Mouse (Mus musculus): Measurements from ENCODE around the gene Klf9.

Klf9 gene

DNA sequence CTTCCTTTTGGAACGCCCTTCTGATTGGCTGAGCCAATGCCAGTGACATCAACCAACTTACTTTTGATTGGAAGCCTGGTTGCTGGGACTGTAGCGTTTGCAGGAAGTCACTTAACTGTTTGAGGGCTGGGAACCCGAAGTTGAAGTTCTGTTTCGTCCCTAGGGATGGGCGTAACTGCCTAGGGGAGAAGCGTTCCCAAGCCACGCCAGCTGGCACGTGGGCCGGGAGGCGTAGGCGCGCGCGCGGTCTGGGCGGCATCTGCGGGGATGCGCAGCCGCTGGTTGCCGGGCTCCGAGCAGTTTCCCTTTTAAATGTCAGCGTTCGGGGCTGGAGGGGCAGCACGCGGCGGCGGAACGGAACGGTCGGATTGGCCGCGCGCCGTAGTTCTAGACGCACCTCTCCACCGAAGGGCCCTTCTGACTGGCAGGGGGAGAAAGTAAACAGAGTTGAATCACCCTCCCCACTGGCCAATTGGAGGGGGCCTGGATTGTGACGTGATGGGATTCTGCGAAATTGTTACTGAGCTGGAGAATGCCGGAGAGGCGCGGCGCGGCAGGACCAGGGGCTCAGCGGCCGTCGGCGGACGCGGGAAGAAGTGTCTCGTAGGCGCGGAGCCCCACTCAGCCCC lies at the start of gene Klf9:
TSS of gene Klf9 (plus strand) at position 538 of the 629 bp plus-strand sequence.
- peak; percentile 86 to 88 for DNase-seq (ENCODE audit: low spot score in 2 of 2)

DNA sequence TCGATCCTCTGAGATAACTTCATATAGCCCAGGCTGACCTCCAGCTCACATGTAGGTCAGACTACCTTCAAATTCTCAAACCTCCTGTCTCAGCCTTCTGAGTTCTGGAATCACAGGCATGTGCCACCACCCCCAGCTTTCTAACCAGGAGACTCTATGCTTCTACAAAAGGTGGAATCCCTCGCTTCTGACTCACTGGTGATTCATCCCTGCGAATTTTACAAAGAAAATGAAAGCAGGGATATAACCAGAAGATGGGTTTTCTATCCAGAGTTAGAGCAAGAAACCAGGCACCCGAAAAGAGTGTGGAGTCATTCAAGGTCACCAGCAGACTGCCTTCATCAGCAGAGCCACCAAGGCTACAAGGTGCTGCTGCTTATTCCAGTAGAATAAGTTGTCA lies 49.4 kb upstream of the Klf9 start:
- no peak for DNase-seq (ENCODE audit: low spot score in 2 of 2)

DNA sequence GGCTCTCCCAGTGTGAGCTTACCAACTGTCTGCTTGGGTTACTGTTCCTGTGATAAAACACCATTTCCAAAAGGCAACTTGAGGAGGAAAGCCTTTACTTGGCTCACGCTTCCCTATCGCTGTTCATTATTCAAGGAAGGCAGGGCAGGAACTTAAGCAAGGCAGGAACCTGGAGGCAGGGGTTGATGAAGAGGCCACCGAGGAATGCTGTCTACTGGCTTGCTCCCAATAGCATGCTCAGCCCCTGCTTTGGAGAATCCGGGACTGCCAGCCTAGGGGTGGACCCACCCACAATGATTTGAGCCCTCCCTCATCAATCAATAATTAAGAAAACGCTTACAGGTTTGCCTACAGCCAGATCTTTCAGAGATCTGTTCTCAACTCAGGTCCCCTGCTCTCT lies 47.5 kb upstream of the Klf9 start:
- no peak for DNase-seq (ENCODE audit: low spot score in 2 of 2)

DNA sequence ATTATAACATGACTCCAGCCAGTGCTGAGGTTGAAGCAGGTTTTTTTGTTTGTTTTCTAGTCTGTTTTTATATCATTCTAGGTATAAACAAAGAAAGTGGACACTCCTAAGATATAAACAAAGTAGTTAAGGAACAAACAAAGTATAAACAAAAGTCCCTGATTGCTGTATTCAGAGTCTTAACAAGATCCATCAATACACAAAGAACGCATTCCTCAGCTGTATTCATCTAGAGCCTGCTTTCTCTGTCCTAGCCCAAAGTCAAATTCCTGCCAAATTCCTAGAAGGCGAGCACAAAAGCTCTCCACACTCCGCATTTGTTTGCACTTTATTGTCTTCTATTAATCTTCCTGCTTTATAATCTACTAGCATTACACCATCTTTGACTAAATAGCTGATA lies 46.1 kb upstream of the Klf9 start:
- no peak for DNase-seq (ENCODE audit: low spot score in 2 of 2)

DNA sequence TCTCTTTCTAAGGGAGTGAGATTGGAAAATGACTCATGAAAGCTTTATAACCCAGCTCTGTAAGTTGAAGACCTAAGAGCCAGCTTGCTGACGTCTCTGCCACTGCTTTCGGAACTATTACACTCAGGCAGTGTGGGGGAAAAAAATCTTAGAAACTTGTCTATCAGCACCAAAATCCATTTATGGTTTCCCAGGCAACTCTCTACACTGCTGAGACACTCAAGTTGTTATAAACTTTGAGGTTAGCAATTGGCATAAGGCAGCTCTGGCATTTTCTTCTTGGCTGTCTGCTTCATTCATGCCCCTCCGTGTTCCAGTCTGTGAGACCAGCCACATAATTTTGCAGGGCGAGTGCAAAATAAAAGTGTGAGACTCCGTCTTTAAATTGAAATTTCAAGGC lies 34.2 kb upstream of the Klf9 start:
- no peak for DNase-seq (ENCODE audit: low spot score in 2 of 2)

DNA sequence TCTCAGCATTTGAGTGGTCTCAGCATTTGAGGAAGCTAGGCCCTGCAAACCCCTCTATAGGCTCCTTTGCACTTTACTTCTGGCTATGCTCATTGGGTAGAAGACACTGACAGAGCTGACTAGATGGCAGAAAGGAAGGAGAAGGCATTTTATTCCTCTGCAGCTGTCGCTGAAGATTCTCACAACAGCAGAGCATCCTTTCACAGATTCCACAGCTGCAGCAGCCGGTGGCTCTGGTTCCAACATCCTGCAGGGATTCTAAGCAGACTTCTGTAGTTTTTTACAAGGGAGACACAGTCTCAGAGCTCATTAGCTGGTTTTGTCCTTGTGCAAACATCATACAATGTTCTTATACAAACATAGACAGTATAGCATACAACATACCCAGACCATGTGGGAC lies 33.7 kb upstream of the Klf9 start:
- no peak for DNase-seq (ENCODE audit: low spot score in 2 of 2)

DNA sequence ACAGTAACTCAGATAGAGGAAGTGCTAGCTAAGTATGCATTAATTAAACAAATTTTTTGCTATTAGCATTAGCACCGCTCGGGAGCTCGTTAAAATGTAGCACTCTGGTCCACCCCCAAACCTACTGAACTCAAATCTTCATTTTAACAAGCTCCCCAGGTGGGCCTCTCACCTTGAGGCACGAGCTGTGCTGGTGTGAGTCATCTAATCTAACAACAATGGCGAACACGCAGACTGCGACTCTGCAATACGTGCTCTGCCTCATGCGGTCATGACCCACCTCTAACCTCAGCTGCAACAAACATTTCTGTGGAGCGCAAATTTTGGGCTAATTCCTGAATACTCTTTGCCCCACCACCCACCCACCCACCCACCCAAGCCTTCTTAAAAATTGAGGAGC lies 19.2 kb upstream of the Klf9 start:
- DNase-seq (ENCODE audit: low spot score in 2 of 2): no peak

DNA sequence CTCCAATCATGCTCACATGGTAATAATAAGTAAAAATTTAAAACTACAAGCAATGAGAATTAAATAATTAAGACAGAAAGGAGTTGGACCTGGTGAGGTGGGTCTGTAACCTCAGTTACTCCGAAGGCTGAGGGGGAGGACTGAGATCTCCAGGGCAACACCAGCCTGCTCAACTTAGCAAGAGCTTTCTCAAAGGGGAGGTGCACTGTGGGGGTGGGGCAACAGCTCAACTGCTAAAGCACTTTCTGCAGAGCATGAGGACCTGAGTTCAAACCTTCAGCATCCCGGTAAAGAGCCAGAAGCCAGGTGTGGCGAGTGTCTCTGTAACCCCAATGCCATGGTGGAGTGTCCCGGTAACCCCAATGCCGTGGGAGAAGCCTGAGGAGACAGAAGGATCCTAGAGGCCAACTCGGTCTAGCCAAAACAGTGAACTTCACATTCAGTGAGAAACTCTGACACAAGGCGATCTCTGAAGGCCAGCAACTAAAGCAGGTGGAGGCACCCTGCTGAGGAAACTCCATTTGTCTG lies 16.9 kb upstream of the Klf9 start:
- DNase-seq (ENCODE audit: low spot score in 2 of 2): no peak

DNA sequence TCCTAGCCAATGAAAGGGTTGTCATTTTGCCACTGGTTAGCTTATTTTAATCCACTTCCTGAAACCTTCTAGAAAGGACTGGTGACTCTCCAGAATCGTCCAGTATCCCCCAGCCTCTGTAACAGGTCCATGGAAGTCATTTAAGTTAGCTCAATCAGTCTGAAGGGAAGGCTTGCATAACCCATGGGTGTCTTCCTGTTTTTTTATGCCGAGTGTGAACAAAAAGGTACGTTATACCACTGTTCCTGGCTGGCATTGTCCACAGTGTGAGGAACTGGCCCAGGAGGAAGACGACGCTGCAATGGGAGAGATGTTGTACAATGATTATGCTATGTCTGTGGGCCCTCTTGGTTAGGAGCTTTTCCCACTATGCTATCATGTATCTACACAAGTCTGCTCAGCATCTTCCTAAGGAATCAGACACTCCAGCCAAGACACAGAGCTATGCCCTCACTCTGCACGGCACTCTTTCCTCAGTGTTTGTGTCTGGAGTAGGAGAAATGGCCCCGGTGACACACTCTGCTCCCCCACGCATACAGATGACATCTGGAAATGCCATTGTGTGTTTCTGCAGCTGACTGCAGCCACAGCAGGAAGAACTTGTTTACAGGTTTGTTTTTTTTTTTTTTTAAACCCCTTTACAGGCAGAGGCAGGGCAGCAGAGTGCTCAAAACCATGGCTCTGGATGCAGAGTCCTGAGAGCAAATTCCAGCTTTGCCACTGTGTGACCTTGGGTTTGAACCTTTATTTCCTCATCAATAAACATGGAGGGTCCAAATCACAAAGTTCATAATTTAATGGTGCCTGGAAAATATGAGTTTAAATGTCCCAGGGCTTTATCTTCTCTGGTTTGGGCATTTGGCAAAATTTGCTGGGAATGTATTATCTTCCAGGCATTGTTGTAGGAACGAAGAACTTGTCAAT lies 15.5 kb upstream of the Klf9 start:
- no peak for DNase-seq (ENCODE audit: low spot score in 2 of 2)

DNA sequence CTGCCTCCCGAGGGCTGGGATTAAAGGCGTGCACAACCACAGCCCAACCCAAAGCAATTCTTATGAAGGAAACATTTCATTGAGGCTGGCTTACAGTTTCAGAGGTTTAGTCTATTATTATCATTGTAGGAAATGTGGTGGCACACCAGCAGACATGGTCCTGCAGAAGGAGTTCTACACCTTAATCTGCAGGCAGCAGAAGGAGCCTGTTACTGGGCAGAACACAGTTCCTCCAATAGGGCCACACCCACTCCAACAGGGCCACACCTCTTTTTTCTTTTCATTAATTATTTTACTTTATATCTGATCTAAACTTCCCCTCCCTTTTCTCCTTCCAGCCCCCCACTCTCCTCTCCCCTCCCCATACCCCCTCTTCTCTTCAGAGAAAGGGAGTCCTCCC lies 11.1 kb upstream of the Klf9 start:
- DNase-seq (ENCODE audit: low spot score in 2 of 2): peak in 1 of 2 experiments; percentile 64

DNA sequence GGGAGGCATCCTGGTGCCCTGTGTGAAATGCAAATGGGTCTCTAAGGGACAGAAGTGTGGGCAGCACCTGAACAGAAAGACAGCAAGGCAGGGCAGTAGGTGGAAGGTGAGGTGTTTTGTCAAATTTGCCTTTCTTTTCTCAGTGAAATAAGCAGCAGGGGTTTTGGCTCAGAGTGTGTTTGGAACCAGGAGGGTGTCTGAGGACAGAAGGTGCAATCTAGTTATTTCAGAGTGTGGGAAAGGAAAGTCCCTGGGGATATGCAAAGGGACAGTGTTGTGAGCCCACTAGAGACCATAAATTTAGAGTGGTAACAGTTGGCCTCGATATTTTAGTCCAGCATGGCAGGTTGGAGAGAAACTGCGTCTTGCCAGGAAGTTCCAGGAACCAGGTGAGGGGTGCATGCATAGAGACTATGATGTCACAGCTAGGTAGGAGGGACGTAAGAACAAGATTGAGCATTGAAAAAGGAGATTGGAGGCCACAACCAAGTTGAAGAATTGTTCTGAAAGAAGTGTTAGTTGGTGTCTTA lies 8.9 kb upstream of the Klf9 start:
- no peak for DNase-seq (ENCODE audit: low spot score in 2 of 2)

DNA sequence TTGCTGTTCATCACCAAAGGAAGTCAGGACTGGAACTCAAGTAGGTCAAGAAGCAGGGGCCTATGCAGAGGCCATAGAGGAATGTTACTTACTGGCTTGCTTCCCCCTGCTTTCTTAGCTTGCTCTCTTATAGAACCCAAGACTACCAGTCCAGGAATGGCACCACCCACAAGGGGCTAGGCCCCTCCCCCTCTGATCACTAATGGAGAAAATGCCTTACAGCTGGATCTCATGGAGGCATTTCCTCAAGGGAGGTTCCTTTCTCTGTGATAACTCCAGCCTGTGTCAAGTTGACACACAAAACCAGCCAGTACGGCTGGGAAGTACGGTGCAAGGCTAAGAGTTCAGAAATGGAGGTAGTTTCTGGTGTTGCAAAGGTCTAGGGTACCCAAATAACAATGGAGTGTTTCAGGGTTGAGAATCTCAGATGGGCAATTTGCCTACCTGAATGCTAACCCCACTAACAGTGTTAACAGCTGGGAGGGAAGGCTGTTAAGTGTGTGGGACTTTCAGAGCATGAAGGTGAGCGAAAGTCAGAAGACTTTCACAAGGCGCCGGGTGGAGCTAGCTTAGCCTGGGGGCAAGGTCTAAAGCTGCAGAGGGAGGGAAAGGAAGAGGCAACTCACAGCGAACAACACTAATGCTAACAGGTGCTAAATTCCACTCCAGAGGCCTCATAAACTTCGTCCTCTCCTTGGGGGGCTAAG lies 8.2 kb upstream of the Klf9 start:
- no peak for DNase-seq (ENCODE audit: low spot score in 2 of 2)

DNA sequence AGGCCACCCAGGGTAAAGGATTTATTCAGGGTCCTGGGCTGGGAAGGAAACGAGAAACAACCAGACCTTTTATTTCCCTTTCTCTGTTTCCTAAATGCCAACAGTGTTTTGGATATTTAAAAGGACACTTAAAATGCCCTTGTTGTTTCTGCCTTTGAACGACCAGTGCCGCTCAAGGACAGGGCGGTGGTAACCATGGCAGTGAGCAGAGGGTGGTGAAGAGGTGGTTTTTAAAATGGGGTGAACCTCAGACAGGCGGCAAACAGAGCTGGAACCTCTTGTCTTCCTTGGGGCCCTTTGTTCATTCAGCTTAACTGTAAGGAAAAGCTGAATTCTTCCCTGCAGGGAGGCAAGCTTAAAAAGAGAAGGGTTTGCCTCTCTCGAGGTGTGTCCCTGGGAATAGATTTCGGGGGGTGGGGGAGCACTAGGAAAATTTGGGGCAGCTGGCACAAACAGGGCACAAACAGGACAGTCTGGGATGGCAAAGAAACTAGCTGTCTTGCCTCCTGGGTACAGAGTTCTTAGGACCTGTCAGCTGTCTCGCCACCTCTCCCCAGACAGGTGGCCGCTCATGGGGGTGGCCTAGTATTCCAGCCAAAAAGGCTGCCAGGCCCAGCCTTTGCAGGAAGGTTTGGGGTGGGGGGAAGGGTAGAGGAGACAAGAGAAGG lies 7.5 kb upstream of the Klf9 start:
- no peak for DNase-seq (ENCODE audit: low spot score in 2 of 2)

DNA sequence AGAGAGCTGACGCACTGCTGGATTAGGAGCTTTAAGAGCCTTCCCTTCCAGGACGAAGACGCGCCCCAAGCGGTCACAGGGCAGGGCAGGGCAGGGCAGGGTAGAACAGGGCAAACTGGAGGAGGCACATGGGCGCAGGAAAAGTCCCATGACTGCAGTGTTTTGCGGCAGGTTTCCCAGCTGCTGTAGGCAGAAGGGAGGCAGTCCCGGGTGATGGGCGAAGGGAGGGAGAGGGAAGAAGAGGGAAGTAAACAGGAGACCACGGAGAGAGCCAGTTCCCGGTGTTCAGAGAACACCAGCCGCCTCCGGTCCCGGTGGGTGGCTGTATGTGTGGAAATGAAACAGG lies 7.0 kb upstream of the Klf9 start:
- DNase-seq (ENCODE audit: low spot score in 2 of 2): peak; percentile 53 to 75

DNA sequence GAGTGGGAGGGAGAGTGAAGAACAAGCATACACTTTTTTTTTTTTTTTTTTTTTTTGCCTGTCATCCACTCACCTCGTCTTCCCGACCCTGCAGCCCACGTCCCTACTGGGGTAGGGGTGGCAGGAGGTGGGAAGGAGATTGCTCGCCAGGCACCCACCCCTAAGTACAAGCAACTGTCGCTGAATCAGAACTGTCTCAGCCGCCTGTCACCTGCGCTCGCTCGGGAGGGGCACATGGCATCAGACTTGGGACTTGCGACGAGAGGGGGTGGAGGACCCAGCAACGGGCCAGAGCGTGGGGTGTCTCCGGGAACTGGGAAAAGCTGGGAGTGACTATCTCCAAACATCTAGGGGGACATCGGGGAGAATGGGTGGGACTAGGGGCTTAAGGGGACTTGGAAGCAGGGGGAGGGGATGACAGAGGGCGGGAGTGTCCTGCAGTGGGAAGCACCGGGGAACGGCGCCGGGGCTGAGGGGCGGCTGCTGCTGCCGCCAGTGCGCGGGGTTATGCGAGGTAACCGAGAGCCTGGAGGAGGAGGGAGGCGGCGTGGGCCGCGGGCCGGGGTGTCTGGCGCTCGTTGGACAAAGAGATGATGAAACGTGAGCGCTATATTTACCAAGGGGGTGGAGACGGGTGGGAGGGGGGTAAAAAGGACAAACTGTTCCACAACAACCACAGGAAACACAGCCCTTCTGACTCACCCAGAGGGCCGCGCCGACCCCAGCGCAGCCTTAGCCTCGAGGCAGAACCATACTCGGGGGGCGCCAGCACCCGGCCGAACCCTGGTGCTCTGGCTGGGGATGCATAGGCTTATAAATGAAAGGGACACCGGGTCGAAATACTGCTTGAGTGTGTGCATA lies 6.4 kb upstream of the Klf9 start:
- DNase-seq (ENCODE audit: low spot score in 2 of 2): peak; percentile 48 to 66

DNA sequence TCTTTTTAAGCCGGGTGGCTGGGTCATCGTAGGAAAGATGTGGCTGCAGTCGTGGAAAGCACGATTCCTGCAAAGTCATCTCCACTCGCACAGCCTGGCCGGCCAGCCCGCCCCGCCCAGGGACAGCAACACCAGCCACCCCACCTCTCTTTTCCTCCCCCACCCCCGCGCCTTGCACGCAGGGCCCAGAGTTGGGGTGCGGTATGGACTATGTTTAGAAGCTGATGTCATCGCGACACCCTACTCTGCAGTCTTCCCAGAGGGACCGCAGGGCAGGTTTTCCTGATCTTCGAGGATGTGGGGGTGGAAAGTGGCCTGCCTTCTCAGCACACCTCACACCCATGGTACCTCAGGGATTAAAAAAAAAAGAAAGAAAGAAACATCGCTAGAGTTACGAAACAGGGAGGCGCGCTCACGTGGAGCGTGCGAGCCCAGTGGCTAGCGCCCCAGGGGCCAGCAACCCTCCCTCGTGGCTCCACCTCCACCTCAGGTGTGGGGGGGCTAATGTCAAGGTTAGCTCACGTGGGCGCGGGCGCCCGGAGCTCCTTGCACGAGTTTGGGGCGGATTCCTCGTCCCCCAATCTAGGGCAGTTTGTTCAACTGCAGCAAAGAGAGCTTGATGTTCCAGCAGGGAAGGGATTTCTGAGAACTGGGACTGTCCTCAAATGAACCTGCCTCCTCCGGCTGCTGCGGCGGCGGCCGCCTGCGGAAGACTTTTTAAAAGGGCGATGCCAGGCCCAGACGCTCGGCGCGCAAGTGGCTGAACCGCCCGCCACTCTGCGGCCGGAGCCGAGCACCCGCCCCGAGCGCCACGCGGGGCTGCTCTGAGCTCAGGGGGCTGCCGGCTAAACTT lies 5.5 kb upstream of the Klf9 start:
- DNase-seq (ENCODE audit: low spot score in 2 of 2): peak; percentile 69 to 80

DNA sequence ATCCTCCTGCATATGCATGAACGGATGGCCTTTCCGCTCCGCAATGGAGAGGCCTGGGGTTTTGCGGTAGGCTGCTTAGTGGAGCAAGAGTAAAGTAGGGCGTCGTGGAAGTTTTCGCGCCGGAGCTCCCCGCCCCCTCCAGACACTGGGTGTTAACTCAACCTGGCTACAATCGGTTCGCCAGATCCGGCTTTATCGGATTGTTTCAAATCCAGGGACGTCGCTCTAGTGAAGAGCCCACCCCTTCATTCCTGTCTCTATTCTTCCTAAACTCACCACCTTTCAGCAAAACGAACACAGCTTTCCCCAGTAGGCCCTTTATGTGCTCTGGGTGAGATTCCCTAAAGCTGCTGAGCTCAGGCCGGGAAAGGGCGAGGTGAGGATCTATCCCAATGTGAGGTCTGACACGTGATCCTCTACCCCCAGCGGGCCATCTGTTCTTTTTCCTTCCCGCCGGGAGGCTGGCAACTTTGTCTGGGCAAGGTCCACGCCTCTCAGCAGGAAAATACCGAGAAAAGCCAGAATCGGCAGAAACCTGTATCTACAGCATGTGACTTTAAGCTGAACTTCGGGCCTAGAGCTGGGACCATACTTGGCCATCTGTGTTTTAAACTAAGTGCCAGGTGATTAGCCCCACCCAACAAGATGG lies 4.7 kb upstream of the Klf9 start:
- no peak for DNase-seq (ENCODE audit: low spot score in 2 of 2)

DNA sequence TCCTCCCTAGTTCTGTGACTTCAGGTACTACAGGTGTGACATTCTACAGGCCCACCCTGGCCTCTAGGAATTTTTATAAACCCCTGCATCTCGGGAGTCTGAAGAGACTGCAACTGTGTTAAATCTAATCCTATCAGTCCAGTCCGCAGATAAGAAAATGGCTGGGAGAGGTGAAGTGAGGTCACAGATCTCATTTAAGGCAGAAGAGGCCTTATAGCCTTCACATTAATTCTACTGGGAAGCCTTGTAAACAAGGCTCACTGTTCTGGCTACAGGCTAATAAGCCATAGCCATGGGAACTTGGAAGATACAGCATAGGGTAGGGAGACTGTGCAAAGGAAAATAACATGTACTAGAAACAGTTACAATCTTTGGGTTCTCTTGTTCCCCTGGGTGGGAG lies 3.7 kb upstream of the Klf9 start:
- no peak for DNase-seq (ENCODE audit: low spot score in 2 of 2)

DNA sequence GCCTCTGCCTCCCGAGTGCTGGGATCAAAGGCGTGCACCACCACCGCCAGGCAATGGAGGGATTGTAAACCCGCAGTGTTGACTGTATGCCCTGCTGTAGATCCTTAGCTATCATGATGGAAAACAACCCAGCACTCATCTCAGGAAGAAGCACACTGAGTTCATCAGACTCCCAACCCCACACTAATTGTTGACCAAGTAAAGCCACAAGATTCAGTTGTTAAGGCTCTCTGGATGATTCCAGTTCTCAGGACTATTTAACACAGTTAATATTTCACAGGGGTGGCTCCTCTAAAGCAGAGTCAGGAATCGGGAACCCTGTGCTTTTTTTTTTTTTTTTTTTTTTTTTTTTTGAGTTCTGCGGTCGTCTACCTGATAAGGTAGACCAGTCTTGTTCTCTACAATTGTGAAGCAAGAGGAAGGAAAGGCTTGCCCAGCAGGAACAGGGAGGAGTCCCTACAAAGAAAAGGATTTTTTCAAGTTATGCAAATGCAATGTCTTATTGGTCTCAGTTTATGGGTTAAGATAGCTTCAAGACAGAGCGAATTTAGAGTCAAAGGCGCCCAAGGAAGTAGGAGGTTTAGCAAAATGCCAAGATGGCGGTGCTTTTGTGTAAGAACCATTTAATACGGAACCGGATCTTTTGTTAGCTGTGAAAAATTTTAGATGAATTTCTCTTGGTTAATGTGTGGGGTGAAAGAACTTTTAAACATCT lies 1.1 kb upstream of the Klf9 start:
- DNase-seq (ENCODE audit: low spot score in 2 of 2): no peak
